ENCODE assay signal across 9 mouse cellular contexts in the genomic region with DNA sequence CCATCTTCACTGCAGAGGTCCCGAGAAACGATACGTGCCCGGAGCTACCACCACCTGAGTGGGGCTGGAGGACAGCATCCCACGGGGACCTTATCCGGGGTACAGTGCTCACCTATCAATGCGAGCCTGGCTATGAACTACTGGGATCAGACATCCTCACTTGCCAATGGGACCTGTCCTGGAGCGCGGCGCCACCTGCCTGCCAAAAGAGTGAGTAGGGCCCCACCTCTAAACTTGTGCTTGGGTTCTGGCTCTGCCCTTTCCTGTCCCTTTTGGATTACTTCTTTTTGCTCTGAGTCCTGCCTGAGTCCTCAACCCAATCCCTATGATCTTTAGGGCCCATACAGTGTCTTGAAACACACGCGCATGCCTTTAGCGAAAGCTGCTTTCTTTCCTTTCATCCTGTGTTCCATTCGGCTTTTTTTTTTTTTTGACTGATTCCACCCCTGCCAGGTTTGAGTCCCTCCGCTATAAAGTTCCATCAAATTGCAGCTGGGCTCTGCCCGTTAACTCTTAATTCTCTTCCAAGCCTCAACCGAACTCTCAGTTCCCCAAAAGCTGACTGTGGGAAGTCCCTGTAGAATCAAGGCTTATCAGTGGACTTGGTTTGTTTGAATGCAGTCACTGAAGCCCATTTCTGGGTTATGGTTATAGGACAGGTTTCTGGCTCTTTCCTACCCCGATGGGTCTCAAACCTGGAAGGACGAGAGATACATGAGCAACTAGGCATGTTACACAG. TPM values are rescaled to one million over a fixed set of nuclear protein-coding genes. Genes with fewer than 3 reads are reported as not detected.
A peak's percentile ranks its signal among the peaks of the same experiment; 100 is the strongest.
DNase-seq lines count a peak whose midpoint lies in the region; ATAC-seq and TF ChIP-seq lines count a peak whose summit lies in the region.
"Had no signal": no experiment of that assay in that cellular context is flagged by ENCODE, and none has a peak within 500 bp of the region (broad histone marks: within the 10 kb centered on the region; RNA-seq: fewer than 3 reads in every experiment).

No protein-coding gene starts in this region.

- H3K9me3 ChIP-seq in hindbrain, embryonic 13.5 days = no peaks in the 10 kb centered on the region
- H3K9me3 ChIP-seq in lung, embryonic 14.5 days (ENCODE audit: low read depth, low read length) = no peaks in the 10 kb centered on the region

- H3K4me3 ChIP-seq in hindbrain, embryonic 13.5 days = no peak overlapping the region
- H3K4me3 ChIP-seq in lung, embryonic 14.5 days (ENCODE audit: low read depth, low read length) = no peak overlapping the region

- peak; percentile 31 for DNase-seq in gastrocnemius, postnatal 14 days
- no peak for DNase-seq in gastrocnemius, postnatal 4 days (ENCODE audit: low spot score in 2 of 2)
- DNase-seq in 416B (ENCODE audit: low read depth) = peak; percentile 56
- DNase-seq in adrenal gland, postnatal 25 days = peak; percentile 56
- peak; percentile 59 for DNase-seq in lung, embryonic 14.5 days
- peak; percentile 20 for DNase-seq in yolk sac, embryonic 10.5 days (ENCODE audit: low spot score)
- DNase-seq in left cerebral cortex, adult 18-20 months (ENCODE audit: low spot score in 2 of 2) = no peak

- H3K9ac ChIP-seq in hindbrain, embryonic 13.5 days = 0 out of 2 replicates have a peak overlapping the region, but pooled peaks have one; percentile 43
- H3K9ac ChIP-seq in lung, embryonic 14.5 days = no peak overlapping the region

- H3K27ac ChIP-seq in hindbrain, embryonic 13.5 days = no peak overlapping the region
- H3K27ac ChIP-seq in lung, embryonic 14.5 days (ENCODE audit: low read depth) = no peak overlapping the region
- H3K27ac ChIP-seq: macrophage had no signal

- no peak for ATAC-seq in hindbrain, embryonic 13.5 days (ENCODE audit: low FRiP score)
- no peak for ATAC-seq in lung, embryonic 14.5 days (ENCODE audit: insufficient read depth)

- WGBS in hindbrain, embryonic 13.5 days = 28% methylated on average over 19 of the region's 19 CpGs
- 23% methylated on average over 19 of the region's 19 CpGs for WGBS in lung, embryonic 14.5 days

- H3K36me3 ChIP-seq in hindbrain, embryonic 13.5 days = peaks cover 90% of the 10 kb centered on the region
- H3K36me3 ChIP-seq in lung, embryonic 14.5 days (ENCODE audit: insufficient read depth) = no peaks in the 10 kb centered on the region

- TF ChIP-seq CTCF in lung, embryonic 14.5 days (IDR thresholded peaks at IDR 0.05; ENCODE audit: low read depth) = peak; percentile 71

- no peaks in the 10 kb centered on the region for H3K4me1 ChIP-seq in hindbrain, embryonic 13.5 days (replicated peaks)
- no peaks in the 10 kb centered on the region for H3K4me1 ChIP-seq in lung, embryonic 14.5 days (ENCODE audit: insufficient read depth)

- intact Hi-C loops in gastrocnemius, postnatal 14 days (cut with DNase I; ENCODE audit: low total_unique reads) = loop anchor here (5.0 kb wide), 1 partner anchor 141 kb away; no protein-coding TSS in a partner anchor

- H3K27me3 ChIP-seq in hindbrain, embryonic 13.5 days = peaks cover 35% of the 10 kb centered on the region
- peaks cover 22% of the 10 kb centered on the region for H3K27me3 ChIP-seq in lung, embryonic 14.5 days (ENCODE audit: insufficient read depth, low read length)

- no peak overlapping the region for H3K4me2 ChIP-seq in hindbrain, embryonic 13.5 days
- no peak overlapping the region for H3K4me2 ChIP-seq in lung, embryonic 14.5 days

RNA-seq across cellular contexts. Expression of a gene that starts 12.0 kb away (rescaled TPM):
- total RNA-seq in gastrocnemius, postnatal 14 days (2021) = 10 to 100 TPM; 34.9 to 38.5 TPM
- 10 to 100 TPM; 43.1 to 48.0 TPM for total RNA-seq in gastrocnemius, postnatal 4 days (2021)
- total RNA-seq in adrenal gland, postnatal 25 days (2021) = 95.1 and 99.5 TPM in 2 replicates
- polyA plus RNA-seq in hindbrain, embryonic 13.5 days (2015; fragmentation: Nextera tagmentation; extraction: Ambion mirVana) = 109 and 112 TPM in 2 replicates
- polyA plus RNA-seq in lung, embryonic 14.5 days (2014; fragmentation: Nextera tagmentation; extraction: Ambion mirVana) = 86.1 and 92.8 TPM in 2 replicates
- 100 to 1,000 TPM; 171 to 180 TPM for total RNA-seq in left cerebral cortex, adult 18-20 months (2021)

RNA-seq across cellular contexts. Expression of a gene that starts 12.2 kb away (rescaled TPM):
- under 1 TPM; 0.59 to 0.78 TPM for total RNA-seq in gastrocnemius, postnatal 14 days (2021)
- total RNA-seq in gastrocnemius, postnatal 4 days (2021) = under 1 TPM; 0.49 to 0.76 TPM
- total RNA-seq in adrenal gland, postnatal 25 days (2021) = 0.71 and 2.0 TPM in 2 replicates
- 1.2 and 1.4 TPM in 2 replicates for polyA plus RNA-seq in hindbrain, embryonic 13.5 days (2015; fragmentation: Nextera tagmentation; extraction: Ambion mirVana)
- polyA plus RNA-seq in lung, embryonic 14.5 days (2014; fragmentation: Nextera tagmentation; extraction: Ambion mirVana) = 1.5 TPM in 2 replicates
- under 1 TPM in 1 of 2 experiments, not detected in 1; 0.45 TPM for total RNA-seq in left cerebral cortex, adult 18-20 months (2021)

RNA-seq across cellular contexts. Expression of a gene that starts 13.4 kb away (rescaled TPM):
- 1 to 10 TPM; 7.3 to 7.5 TPM for total RNA-seq in gastrocnemius, postnatal 14 days (2021)
- 1 to 10 TPM; 6.5 to 6.9 TPM for total RNA-seq in gastrocnemius, postnatal 4 days (2021)
- total RNA-seq in adrenal gland, postnatal 25 days (2021) = 91.1 and 128 TPM in 2 replicates
- 32.7 and 36.7 TPM in 2 replicates for polyA plus RNA-seq in hindbrain, embryonic 13.5 days (2015; fragmentation: Nextera tagmentation; extraction: Ambion mirVana)
- polyA plus RNA-seq in lung, embryonic 14.5 days (2014; fragmentation: Nextera tagmentation; extraction: Ambion mirVana) = 0.68 and 1.1 TPM in 2 replicates
- total RNA-seq in left cerebral cortex, adult 18-20 months (2021) = 100 to 1,000 TPM; 407 to 416 TPM

RNA-seq across cellular contexts. Expression of a gene that starts 14.3 kb away (rescaled TPM):
- total RNA-seq in gastrocnemius, postnatal 14 days (2021) = not detected
- under 1 TPM in 1 of 2 experiments, not detected in 1; 0.26 TPM for total RNA-seq in gastrocnemius, postnatal 4 days (2021)
- 1.6 and 2.5 TPM in 2 replicates for total RNA-seq in adrenal gland, postnatal 25 days (2021)
- polyA plus RNA-seq in hindbrain, embryonic 13.5 days (2015; fragmentation: Nextera tagmentation; extraction: Ambion mirVana) = 6.1 and 6.4 TPM in 2 replicates
- polyA plus RNA-seq in lung, embryonic 14.5 days (2014; fragmentation: Nextera tagmentation; extraction: Ambion mirVana) = 0.39 TPM in 1 of 2 replicates, not detected in the other
- total RNA-seq in left cerebral cortex, adult 18-20 months (2021) = 10 to 100 TPM; 39.7 to 43.3 TPM
- polyA plus RNA-seq: macrophage had no signal

RNA-seq across cellular contexts. Expression of a gene that starts 35.0 kb away (rescaled TPM):
- 1 to 10 TPM; 2.5 to 3.2 TPM for total RNA-seq in gastrocnemius, postnatal 14 days (2021)
- total RNA-seq in gastrocnemius, postnatal 4 days (2021) = 1 to 10 TPM; 6.0 to 7.0 TPM
- 31.1 and 42.7 TPM in 2 replicates for total RNA-seq in adrenal gland, postnatal 25 days (2021)
- 98.7 and 101 TPM in 2 replicates for polyA plus RNA-seq in hindbrain, embryonic 13.5 days (2015; fragmentation: Nextera tagmentation; extraction: Ambion mirVana)
- polyA plus RNA-seq in lung, embryonic 14.5 days (2014; fragmentation: Nextera tagmentation; extraction: Ambion mirVana) = 12.1 and 15.7 TPM in 2 replicates
- 100 to 1,000 TPM; 136 to 158 TPM for total RNA-seq in left cerebral cortex, adult 18-20 months (2021)

Comparison
In these comparisons a context has a peak if more than half of its experiments do, and no peak if none do; other contexts are left out.
1. DNase-seq: peak in gastrocnemius, postnatal 14 days (single experiment), 416B (single experiment), adrenal gland, postnatal 25 days (single experiment), lung, embryonic 14.5 days (single experiment) and yolk sac, embryonic 10.5 days (single experiment); none in gastrocnemius, postnatal 4 days (0 of 2) and left cerebral cortex, adult 18-20 months (0 of 2).
2. RNA of a gene that starts 13.4 kb away (total RNA-seq): 407 to 416 TPM in left cerebral cortex, adult 18-20 months and 91.1 to 128 TPM in adrenal gland, postnatal 25 days; 7.3 to 7.5 TPM in gastrocnemius, postnatal 14 days and 6.5 to 6.9 TPM in gastrocnemius, postnatal 4 days; every median in the first group is over 10 times any median in the second.